Mouse (Mus musculus) kidney, postnatal 0 days (tissue): ENCODE results near the gene Cd302. TPM values are rescaled to one million over a fixed set of nuclear protein-coding genes. Genes with fewer than 3 reads are reported as not detected.

ENCODE experiments used
- ATAC-seq: fragments of 200-750 bp; cut with Nextera tagmentation; replicated peaks from 2 replicates; pipeline ENCODE4 v1.8.0; 2017; ENCODE audit warnings: low read depth, moderate number of reproducible peaks, moderate TSS enrichment, moderate library complexity; ENCODE audit not compliant: low FRiP score
- DNase-seq: peaks from one replicate; pipeline ENCODE4 v3.0.0-alpha.2; 2016; ENCODE audit warnings: low spot score
- H3K27ac ChIP-seq: fragments of 300-500 bp; sonication (generic); 2 replicates; pipeline ENCODE4 v1.5.1; 2014; ENCODE audit warnings: mild to moderate bottlenecking
- H3K27me3 ChIP-seq: fragments of 300-500 bp; sonication (generic); 2 replicates; pipeline ENCODE4 v1.6.1; 2014; ENCODE audit warnings: low read length, mixed read lengths; ENCODE audit not compliant: insufficient read depth
- H3K36me3 ChIP-seq: fragments of 300-500 bp; sonication (generic); 2 replicates; pipeline ENCODE4 v1.6.1; 2014; ENCODE audit warnings: low read length, mixed read lengths; ENCODE audit not compliant: insufficient read depth
- H3K4me1 ChIP-seq: fragments of 300-500 bp; sonication (generic); replicated peaks from 2 replicates; pipeline ENCODE4 v1.6.1; 2014; ENCODE audit warnings: antibody characterized with exemption, low read length, mixed read lengths; ENCODE audit not compliant: insufficient read depth
- H3K4me2 ChIP-seq: fragments of 300-500 bp; sonication (generic); 2 replicates; pipeline ENCODE4 v1.6.1; 2014; ENCODE audit warnings: mild to moderate bottlenecking, low read length, moderate library complexity, mixed read lengths
- H3K4me3 ChIP-seq: fragments of 300-500 bp; sonication (generic); replicated peaks from 2 replicates; pipeline ENCODE4 v1.5.1; 2014; ENCODE audit warnings: low read depth, low read length
- H3K9ac ChIP-seq: fragments of 300-500 bp; sonication (generic); 2 replicates; pipeline ENCODE4 v1.6.1; 2014; ENCODE audit warnings: low read depth, low read length
- H3K9me3 ChIP-seq: fragments of 300-500 bp; sonication (generic); replicated peaks from 2 replicates; pipeline ENCODE4 v1.6.1; 2016; ENCODE audit warnings: low read length, inconsistent platforms, mixed read lengths
- CTCF ChIP-seq: IDR thresholded peaks from 2 replicates; pipeline ENCODE4 v1.5.1; 2016; ENCODE audit warnings: antibody characterized with exemption, low read depth, mild to moderate bottlenecking, moderate library complexity
- WGBS: fragments of 180-500 bp; shearing (Covaris S2); extraction: QIAGEN DNeasy Blood & Tissue Kit; methylation state at CpG from one replicate; pipeline ENCODE4 v1.1.7; 2014; 5-methylcytosine and 5-hydroxymethylcytosine counted together
- polyA plus RNA-seq: library from polyadenylated mRNA; unstranded; fragments of >200 nt; fragmentation: Nextera tagmentation; extraction: Ambion mirVana; gene quantifications from 2 replicates; pipeline ENCODE4 v1.2.1, GENCODE M21; 2015

The Cd302 gene
- polyA plus RNA-seq, 1 experiment from 2014 or later: 66.8 TPM

DNA sequence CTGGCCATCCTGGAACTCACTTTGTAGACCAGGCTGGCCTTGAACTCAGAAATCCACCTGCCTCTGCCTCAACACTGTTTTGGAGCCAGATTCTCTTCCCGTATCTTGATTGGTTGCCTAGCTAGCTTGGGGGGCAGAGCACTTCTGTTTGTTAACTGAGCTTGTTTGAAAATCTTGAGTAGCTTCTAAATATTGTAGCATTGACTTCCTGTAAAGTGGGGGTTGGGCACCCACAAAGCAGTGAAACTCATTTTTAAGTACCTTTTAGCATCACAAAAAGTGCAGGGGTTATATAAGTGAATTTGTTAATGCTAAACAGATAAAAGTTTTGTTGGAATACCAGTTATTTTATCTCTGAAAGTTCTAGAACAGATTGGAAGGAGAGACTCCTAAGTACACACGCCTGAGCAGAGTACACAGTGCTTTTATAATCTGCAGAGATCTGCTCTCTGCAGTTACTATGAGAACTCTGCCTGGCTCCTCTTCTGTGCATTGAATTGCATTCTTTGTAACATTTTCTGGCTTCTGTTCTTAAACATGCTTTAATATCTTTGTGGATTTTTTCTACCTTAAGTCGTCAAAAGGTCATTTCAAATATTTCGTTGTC is 67.6 kb downstream of the Cd302 start:
- ATAC-seq (no peak), DNase-seq (no peak)
- H3K4me2 ChIP-seq: no peak overlapping the region
- no peak overlapping the region for H3K4me3 ChIP-seq
- no peaks in the 10 kb centered on the region for H3K9me3 ChIP-seq
- peaks cover 16% of the 10 kb centered on the region; the same call in 1 of the 2 replicates for H3K4me1 ChIP-seq
- H3K9ac ChIP-seq: no peak overlapping the region
- no peak for TF ChIP-seq CTCF
- WGBS: 78% methylated on average over 4 of the region's 4 CpGs
- no peaks in the 10 kb centered on the region for H3K27me3 ChIP-seq
- H3K36me3 ChIP-seq: peaks cover 8% of the 10 kb centered on the region; the same call in 1 of the 2 replicates
- no peak overlapping the region for H3K27ac ChIP-seq

DNA sequence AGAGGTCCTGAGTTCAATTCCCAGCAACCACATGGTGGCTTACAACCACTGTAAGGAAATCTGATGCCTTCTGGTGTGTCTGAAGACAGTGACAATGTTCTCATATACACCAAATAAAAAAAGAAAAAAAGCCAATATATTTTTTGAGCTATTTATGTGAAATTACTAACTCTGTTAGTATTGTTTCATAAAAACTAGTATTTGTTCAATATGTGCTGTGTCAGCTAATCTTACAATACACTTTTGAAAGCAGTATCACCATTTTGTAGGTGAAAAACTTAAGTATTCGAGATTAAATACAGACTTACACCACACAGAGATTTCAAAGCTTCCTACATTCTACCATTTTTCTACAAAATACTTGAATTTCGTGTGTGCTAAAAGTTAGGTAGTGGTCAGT is 69.6 kb downstream of the Cd302 start:
- Histone ChIP-seq H3K4me3 (no peak overlapping the region), H3K27me3 (no peaks in the 10 kb centered on the region), H3K4me1 (peaks cover 13% of the 10 kb centered on the region), H3K36me3 (peaks cover 8% of the 10 kb centered on the region; the same call in 1 of the 2 replicates), H3K4me2 (no peak overlapping the region), H3K9ac (no peak overlapping the region), H3K27ac (no peak overlapping the region), H3K9me3 (no peaks in the 10 kb centered on the region)
- ATAC-seq (no peak), DNase-seq (no peak)
- WGBS: 94% methylated on average over 2 of the region's 2 CpGs
- no peak for TF ChIP-seq CTCF

DNA sequence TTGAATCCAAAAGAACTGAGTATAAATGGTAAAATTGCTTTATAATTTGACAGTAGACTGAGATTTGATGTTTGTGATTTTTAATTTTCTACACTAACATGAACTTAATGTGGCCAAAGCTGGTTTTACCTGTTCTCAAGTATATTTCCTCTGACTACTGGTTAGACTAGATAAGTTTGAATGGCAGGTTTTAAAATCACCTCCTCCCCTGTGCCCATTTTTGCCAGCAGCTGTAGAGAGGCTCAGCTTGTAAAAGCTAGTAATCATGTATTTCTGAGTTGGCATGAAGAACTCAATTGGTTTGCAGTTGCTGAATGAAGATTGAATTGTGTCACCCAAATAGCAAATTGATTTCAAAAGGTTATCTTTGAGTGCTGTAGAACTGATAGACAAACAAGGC is 71.8 kb downstream of the Cd302 start:
- H3K4me1 ChIP-seq: peaks cover 13% of the 10 kb centered on the region
- TF ChIP-seq CTCF: no peak
- no peak overlapping the region for H3K27ac ChIP-seq
- no peak overlapping the region for H3K4me3 ChIP-seq
- no peak overlapping the region for H3K9ac ChIP-seq
- H3K36me3 ChIP-seq: peaks cover 8% of the 10 kb centered on the region; the same call in 1 of the 2 replicates
- ATAC-seq (no peak), DNase-seq (no peak)
- no peaks in the 10 kb centered on the region for H3K9me3 ChIP-seq
- no peak overlapping the region for H3K4me2 ChIP-seq
- H3K27me3 ChIP-seq: no peaks in the 10 kb centered on the region

DNA sequence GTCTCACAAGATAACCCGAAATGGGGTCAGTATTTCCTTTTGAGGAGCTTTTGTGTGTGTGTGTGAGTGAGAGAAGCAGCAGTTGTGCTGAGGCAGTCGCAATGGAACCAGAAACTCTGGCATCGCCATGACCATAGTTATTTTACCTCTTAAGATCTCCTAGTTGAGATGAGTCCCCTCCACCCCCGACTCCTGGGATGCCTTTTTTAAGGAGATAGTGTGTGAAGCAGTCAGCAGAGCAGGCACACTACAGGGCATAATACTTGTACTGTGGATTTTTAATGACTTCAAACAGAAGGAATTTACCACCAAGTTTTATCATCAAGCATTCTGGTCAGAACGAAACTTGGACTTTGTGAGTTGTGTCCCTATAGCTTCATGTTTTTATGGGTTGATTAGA is 73.5 kb downstream of the Cd302 start:
- Histone ChIP-seq H3K27me3 (no peaks in the 10 kb centered on the region), H3K4me2 (peak overlapping the region; percentile 69), H3K9ac (peak overlapping the region; percentile 99), H3K4me3 (peak overlapping the region; percentile 88), H3K9me3 (no peaks in the 10 kb centered on the region), H3K36me3 (peaks cover 13% of the 10 kb centered on the region), H3K4me1 (peaks cover 9% of the 10 kb centered on the region), H3K27ac (peak overlapping the region; percentile 93; the same call in 1 of the 2 replicates)
- 10% methylated on average over 5 of the region's 5 CpGs for WGBS
- no peak for TF ChIP-seq CTCF
- DNase-seq (peak; percentile 18), ATAC-seq (no peak)

DNA sequence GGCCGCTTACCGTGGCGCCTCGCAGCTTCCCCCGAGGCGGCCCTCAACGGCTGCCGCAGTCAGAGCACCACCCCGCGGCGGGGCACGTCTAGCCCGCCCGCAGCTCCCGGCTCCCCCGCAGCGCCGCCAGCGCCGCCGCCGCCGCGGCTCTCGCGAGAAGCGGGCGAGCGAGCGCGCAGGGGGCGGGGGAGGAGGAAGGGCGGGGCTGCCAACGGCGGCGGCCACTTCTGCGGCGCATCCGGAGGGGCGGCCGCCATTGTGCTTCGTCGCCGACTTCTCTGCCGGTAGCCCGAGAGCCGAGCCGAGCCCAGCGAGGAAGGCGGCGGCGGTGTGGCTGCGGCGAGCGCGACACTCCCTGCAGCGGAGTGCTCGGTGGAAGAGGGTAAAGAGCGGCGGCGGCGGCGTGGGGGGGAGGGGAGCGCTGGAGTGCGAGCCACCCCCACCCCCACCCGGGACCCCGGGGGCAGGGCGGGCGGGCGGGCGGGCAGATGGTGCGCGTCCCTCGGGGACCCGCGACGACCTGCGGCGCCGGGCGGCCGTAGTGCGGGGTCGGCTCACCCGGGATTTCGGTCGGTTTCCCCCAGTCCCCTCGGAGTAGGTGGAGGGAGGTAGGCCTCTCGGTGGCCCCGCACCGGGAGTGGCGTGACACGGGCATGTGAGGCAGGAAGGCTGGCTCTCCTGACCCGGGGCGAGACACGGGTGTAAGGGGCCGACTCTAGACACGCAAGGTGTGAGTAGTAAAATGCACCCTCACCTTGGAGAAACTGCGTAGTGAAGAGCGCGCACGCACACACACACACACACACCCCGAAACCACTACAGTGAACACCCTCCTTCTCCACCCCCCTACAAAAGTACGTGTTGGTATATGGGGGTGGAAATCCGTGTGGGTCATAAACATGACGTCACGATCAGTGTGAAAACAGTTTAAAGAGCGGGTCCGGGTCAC is 74.3 kb downstream of the Cd302 start, which contains the start of the genes Baz2b and March7:
Gene Baz2b (minus strand): TSS at position 137 of the 949 bp plus-strand sequence.
Gene March7 (plus strand): TSS at position 185 of the 949 bp plus-strand sequence.
- peak within 1 kb of the TSS; percentile 88 for H3K4me3 ChIP-seq
- H3K9ac ChIP-seq: peak within 1 kb of the TSS; percentile 99
- TF ChIP-seq CTCF: peak; percentile 35; the same call in 1 of the 2 replicates
- H3K4me2 ChIP-seq: peak within 1 kb of the TSS; percentile 69
- peaks cover 17% of the 10 kb centered on the region for H3K36me3 ChIP-seq
- DNase-seq: peak; percentile 89
- H3K27ac ChIP-seq: peak within 1 kb of the TSS; percentile 93
- no peaks in the 10 kb centered on the region for H3K9me3 ChIP-seq
- under 1% methylated on average over 78 of the region's 109 CpGs for WGBS
- no peaks in the 10 kb centered on the region for H3K27me3 ChIP-seq
- ATAC-seq: peak; percentile 94
- peaks cover 9% of the 10 kb centered on the region for H3K4me1 ChIP-seq

DNA sequence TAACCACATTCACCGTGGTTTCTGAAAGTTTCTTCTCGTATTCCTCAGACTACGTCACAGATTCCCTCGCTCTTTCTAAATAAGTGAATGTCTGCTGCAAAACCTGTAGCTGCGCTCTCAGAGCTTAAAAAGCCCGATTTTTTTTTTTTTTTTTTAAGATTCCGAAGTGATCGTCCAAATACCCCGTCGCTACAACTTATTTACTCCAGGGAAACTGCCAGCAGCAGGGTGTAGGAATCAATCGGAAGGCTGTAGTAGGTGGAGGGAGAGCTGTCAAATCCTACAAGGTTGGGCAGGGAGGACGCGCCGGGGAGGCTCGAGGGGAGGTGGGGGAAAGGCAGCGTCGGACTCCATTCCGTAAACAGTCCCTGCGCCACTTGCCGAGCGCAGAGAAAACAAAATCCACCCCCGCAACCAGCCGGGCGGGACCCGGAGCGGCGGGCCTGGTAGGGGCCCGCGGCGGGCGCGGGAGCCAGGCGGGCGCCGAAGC is 75.1 kb downstream of the Cd302 start:
- ATAC-seq (peak; percentile 46; the same call in 1 of the 2 replicates), DNase-seq (peak; percentile 65)
- Histone ChIP-seq H3K4me2 (peak overlapping the region; percentile 68), H3K27me3 (no peaks in the 10 kb centered on the region), H3K27ac (peak overlapping the region; percentile 93), H3K4me1 (peaks cover 9% of the 10 kb centered on the region), H3K9ac (peak overlapping the region; percentile 99), H3K4me3 (peak overlapping the region; percentile 88), H3K36me3 (peaks cover 19% of the 10 kb centered on the region; the same call in 1 of the 2 replicates), H3K9me3 (no peaks in the 10 kb centered on the region)
- TF ChIP-seq CTCF: no peak
- WGBS: 1% methylated on average over 35 of the region's 35 CpGs
